Mouse (Mus musculus) forelimb bud, embryonic 11.5 days (tissue): ENCODE measurements at regions not wholly inside any gene's neighbourhood (a gene's known extent, or its start where the extent isn't known, plus 50 kb on each side); places are given as distances from the start of the nearest gene placed in this dataset.

Experiments
- DNase-seq: peaks from one replicate; pipeline ENCODE4 v3.0.0-alpha.2; 2012; ENCODE audit warnings: low read depth, low spot score

DNA sequence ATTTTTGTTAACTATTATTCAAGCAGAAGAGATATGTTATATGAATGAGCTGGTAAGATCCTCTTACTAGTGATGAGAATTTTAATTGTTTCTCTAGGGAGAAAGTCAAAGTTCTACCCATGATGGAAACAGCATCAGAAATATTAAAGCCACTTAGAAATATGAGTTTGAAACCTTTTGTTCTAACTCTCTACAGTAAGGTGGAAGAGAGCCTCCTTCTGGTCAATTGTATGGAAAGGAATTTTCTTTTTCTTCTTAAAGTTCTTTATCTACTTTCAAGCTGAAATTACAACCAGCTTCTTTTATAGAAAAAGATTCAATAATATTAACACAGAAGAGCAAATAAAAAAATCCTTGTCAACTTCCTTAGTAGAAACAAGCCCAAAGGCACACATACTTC lies 94.4 kb upstream of the E2f7 start:
- DNase-seq: no peak

DNA sequence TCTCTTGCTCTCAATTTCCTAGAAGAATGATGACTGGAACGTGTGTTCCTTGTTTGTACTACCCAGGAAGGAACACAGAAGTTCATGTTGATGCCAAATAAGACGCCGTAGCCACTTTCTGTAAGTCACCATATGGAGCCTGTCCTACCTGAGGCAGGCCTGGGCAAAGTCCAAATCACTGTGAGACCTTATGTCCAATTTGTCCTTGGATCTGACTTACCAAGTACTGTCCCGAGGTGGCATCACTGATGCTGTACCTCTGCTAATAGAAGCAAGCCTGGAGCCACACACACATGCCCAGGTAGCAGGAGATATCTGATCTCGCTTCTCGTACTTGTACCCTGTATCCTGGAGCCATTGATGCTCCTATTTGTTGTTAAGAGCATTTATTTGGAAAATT lies 91.2 kb upstream of the E2f7 start:
- no peak for DNase-seq

DNA sequence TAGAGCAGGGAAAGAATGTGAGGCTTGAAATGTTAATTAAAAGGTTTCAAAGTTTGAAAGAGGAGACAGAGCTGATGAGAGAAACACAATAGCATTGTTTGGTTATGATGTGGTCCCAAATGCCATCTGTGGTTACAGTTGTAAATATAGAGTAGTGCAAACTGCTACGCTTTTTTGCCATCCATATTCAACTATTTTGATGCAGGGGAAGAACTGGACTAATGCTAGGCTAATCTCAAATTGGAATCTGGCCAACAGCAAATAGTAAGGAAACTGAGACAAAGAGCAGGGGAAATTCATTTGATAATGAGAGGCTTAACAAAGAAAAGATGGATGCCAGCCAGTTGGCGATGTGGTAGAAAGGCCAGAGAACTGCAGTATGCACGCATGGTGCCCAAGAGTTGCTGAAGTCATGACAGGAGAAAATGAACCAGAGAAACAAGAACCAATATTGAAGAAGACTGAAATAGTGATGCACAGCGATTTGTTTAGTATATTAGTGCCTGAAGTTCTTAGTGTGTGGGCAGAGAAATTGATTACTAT lies 87.0 kb upstream of the E2f7 start:
- no peak for DNase-seq

DNA sequence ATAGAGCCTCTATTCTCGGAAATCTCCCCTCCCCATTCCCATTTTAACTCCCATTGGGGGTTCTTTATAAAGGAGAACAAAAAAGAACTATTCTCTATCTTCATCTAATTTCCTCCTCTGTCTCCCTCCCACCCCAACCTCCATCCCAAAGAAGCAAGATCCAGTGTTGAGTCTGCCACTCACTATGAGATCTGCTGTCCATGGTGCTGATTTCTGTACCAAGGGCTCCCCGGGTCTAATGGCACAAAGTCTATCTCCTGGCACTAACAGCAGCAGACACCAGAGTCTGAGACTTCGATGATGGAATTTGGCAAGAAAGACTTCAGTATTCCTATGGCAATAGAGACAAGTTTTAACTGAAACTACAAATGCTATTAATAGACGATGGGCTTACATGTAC lies 68.7 kb upstream of the E2f7 start:
- DNase-seq: peak; percentile 84
